Mouse (Mus musculus) stomach, postnatal 0 days (tissue): ENCODE results near the gene Lmcd1.

Source experiments
- CTCF ChIP-seq: IDR thresholded peaks from 2 replicates; pipeline ENCODE4 v1.5.1; 2016; ENCODE audit warnings: antibody characterized with exemption, low read depth, mild to moderate bottlenecking, moderate library complexity
- EP300 ChIP-seq: optimal IDR thresholded peaks from 2 replicates; pipeline ENCODE3; 2016; ENCODE audit warnings: antibody characterized with exemption

- TF ChIP-seq CTCF (no peak), EP300 (no peak)
These were observed 36.8 kb upstream of the Lmcd1 start for GRCm38 (mm10) chr6:112236775-112237174.
